Mouse (Mus musculus) CH12.LX (cell line): ENCODE measurements at regions not wholly inside any gene's neighbourhood (a gene's known extent, or its start where the extent isn't known, plus 50 kb on each side); places are given as distances from the start of the nearest gene placed in this dataset.

ENCODE experiments used
- DNase-seq: peaks from one replicate; pipeline ENCODE4 v3.0.0-alpha.2; 2013; ENCODE audit errors: extremely low read depth
- H3K27ac ChIP-seq: 2 replicates; pipeline ENCODE4 v1.5.1; 2012; ENCODE audit warnings: low read depth, mild to moderate bottlenecking, control low read depth, moderate library complexity; ENCODE audit not compliant: insufficient read depth
- H3K27me3 ChIP-seq: replicated peaks from 2 replicates; pipeline ENCODE3; 2012; ENCODE audit warnings: inconsistent platforms
- H3K36me3 ChIP-seq, 2 experiments: replicated peaks in 1 of 2; 2 replicates each; pipeline versions ENCODE3 to v1.6.1; 2012; ENCODE audit warnings: inconsistent platforms in 1 of 2, low read length in 1 of 2, mild to moderate bottlenecking in 1 of 2, mixed read lengths in 1 of 2, moderate library complexity in 1 of 2; ENCODE audit not compliant: control insufficient read depth in 1 of 2, insufficient read depth in 1 of 2
- H3K4me1 ChIP-seq, 2 experiments: 2 replicates each; pipeline ENCODE4 v1.6.1; 2012; ENCODE audit warnings: inconsistent platforms in 1 of 2, moderate library complexity in 1 of 2; ENCODE audit not compliant: insufficient read depth in 2 of 2, control insufficient read depth in 1 of 2
- H3K4me2 ChIP-seq: 2 replicates; pipeline ENCODE4 v1.6.1; 2012; ENCODE audit warnings: low read depth, mild to moderate bottlenecking, control low read depth; ENCODE audit not compliant: poor library complexity, insufficient read depth, severe bottlenecking
- H3K4me3 ChIP-seq, 3 experiments: fragments of 150-350 bp in 1 of 3; sonication (generic) in 1 of 3; replicated peaks in 1 of 3; 2 replicates each; pipeline versions ENCODE3 to v1.5.1; 2011 to 2012; ENCODE audit warnings: low read depth in 2 of 3, low read length in 2 of 3, mild to moderate bottlenecking in 2 of 3, moderate library complexity in 2 of 3, control low read depth in 1 of 3, improper control_type of control experiment in 1 of 3, inconsistent platforms in 1 of 3, mixed read lengths in 1 of 3; ENCODE audit not compliant: poor library complexity in 1 of 3
- H3K79me2 ChIP-seq: replicated peaks from 2 replicates; pipeline ENCODE4 v1.6.1; 2012; ENCODE audit warnings: mild to moderate bottlenecking, moderate library complexity; ENCODE audit not compliant: control insufficient read depth, poor library complexity, insufficient read depth, severe bottlenecking; ENCODE audit errors: extremely low read depth
- H3K9ac ChIP-seq: 2 replicates; pipeline ENCODE4 v1.6.1; 2012; ENCODE audit warnings: low read depth, mild to moderate bottlenecking, control low read depth, moderate library complexity; ENCODE audit not compliant: insufficient read depth
- H3K9me3 ChIP-seq: replicated peaks from 2 replicates; pipeline ENCODE3; 2012; ENCODE audit warnings: low read length, inconsistent platforms, mixed read lengths
- CHD1 ChIP-seq: IDR thresholded peaks from 2 replicates; pipeline ENCODE4 v1.6.1; 2012; ENCODE audit warnings: low read depth, low read length, improper control_type of control experiment, inconsistent platforms
- CHD2 ChIP-seq: IDR thresholded peaks from 2 replicates; pipeline ENCODE4 v1.6.1; 2011; ENCODE audit warnings: low read length, improper control_type of control experiment
- CTCF ChIP-seq, 2 experiments: IDR thresholded peaks in 1 of 2; conservative IDR thresholded peaks in 1 of 2; 2 replicates each; pipeline ENCODE4 v1.5.1; 2011 to 2012; ENCODE audit warnings: low read depth in 2 of 2, low read length in 2 of 2, improper control_type of control experiment in 1 of 2, inconsistent platforms in 1 of 2, mild to moderate bottlenecking in 1 of 2, moderate library complexity in 1 of 2
- E2F4 ChIP-seq: IDR thresholded peaks from 2 replicates; pipeline ENCODE4 v1.6.1; 2011; ENCODE audit warnings: low read depth, low read length, improper control_type of control experiment; ENCODE audit not compliant: insufficient replicate concordance
- EP300 ChIP-seq: IDR thresholded peaks from 2 replicates; pipeline ENCODE4 v1.6.1; 2011; ENCODE audit warnings: low read length, improper control_type of control experiment
- ETS1 ChIP-seq: conservative IDR thresholded peaks from 2 replicates; pipeline ENCODE4 v1.6.1; 2012; ENCODE audit warnings: low read depth, mild to moderate bottlenecking, inconsistent platforms, low read length, improper control_type of control experiment, moderate library complexity
- HCFC1 ChIP-seq: IDR thresholded peaks from 2 replicates; pipeline ENCODE4 v1.6.1; 2012; ENCODE audit warnings: low read depth, mild to moderate bottlenecking, inconsistent platforms, low read length, improper control_type of control experiment
- IRF4 ChIP-seq: IDR thresholded peaks from 2 replicates; pipeline ENCODE4 v1.6.1; 2014; ENCODE audit warnings: low read depth, mild to moderate bottlenecking, inconsistent platforms, low read length, improper control_type of control experiment
- KAT2A ChIP-seq: IDR thresholded peaks from 2 replicates; pipeline ENCODE4 v1.6.1; 2012; ENCODE audit warnings: low read length, improper control_type of control experiment, inconsistent platforms; ENCODE audit not compliant: insufficient replicate concordance
- MAFK ChIP-seq: IDR thresholded peaks from 2 replicates; pipeline ENCODE4 v1.6.1; 2011; ENCODE audit warnings: low read length, improper control_type of control experiment; ENCODE audit not compliant: insufficient replicate concordance
- MAX ChIP-seq: IDR thresholded peaks from 2 replicates; pipeline ENCODE4 v1.6.1; 2011; ENCODE audit warnings: low read length, improper control_type of control experiment
- MAZ ChIP-seq: IDR thresholded peaks from 2 replicates; pipeline ENCODE4 v1.6.1; 2012; ENCODE audit warnings: low read depth, mild to moderate bottlenecking, inconsistent platforms, low read length, improper control_type of control experiment, moderate library complexity
- MEF2A ChIP-seq: IDR thresholded peaks from 2 replicates; pipeline ENCODE4 v1.6.1; 2014; ENCODE audit warnings: low read depth, mild to moderate bottlenecking, inconsistent platforms, low read length, improper control_type of control experiment, borderline replicate concordance
- MXI1 ChIP-seq: IDR thresholded peaks from 2 replicates; pipeline ENCODE4 v1.6.1; 2011; ENCODE audit warnings: mild to moderate bottlenecking, low read depth, low read length, improper control_type of control experiment
- MYC ChIP-seq: IDR thresholded peaks from 2 replicates; pipeline ENCODE4 v1.6.1; 2011; ENCODE audit warnings: low read depth, mild to moderate bottlenecking, improper control_type of control experiment, low read length
- POLR2A ChIP-seq: IDR thresholded peaks from 2 replicates; pipeline ENCODE4 v1.6.1; 2011; ENCODE audit warnings: low read depth, mild to moderate bottlenecking, improper control_type of control experiment, low read length
- RCOR1 ChIP-seq: conservative IDR thresholded peaks from 2 replicates; pipeline ENCODE4 v1.6.1; 2012; ENCODE audit warnings: low read depth, mild to moderate bottlenecking, inconsistent platforms, low read length, improper control_type of control experiment
- SMC3 ChIP-seq: IDR thresholded peaks from 2 replicates; pipeline ENCODE4 v1.6.1; 2011; ENCODE audit warnings: low read depth, low read length, improper control_type of control experiment
- ZC3H11A ChIP-seq: IDR thresholded peaks from 2 replicates; pipeline ENCODE4 v1.6.1; 2012; ENCODE audit warnings: low read depth, mild to moderate bottlenecking, inconsistent platforms, low read length, improper control_type of control experiment
- ZKSCAN1 ChIP-seq: IDR thresholded peaks from 2 replicates; pipeline ENCODE4 v1.6.1; 2012; ENCODE audit warnings: low read depth, inconsistent platforms, low read length, improper control_type of control experiment, borderline replicate concordance
- ZMIZ1 ChIP-seq: IDR thresholded peaks from 2 replicates; pipeline ENCODE4 v1.6.1; 2012; ENCODE audit warnings: low read depth, mild to moderate bottlenecking, inconsistent platforms, low read length, improper control_type of control experiment
- ZNF384 ChIP-seq: IDR thresholded peaks from 2 replicates; pipeline ENCODE4 v1.6.1; 2012; ENCODE audit warnings: low read depth, low read length, improper control_type of control experiment, inconsistent platforms
- dilution Hi-C: fragments of 300-500 bp; cut with MboI; formaldehyde crosslinking; loops from 2 replicates; pipeline ENCODE4 v1.14.3; 2020; ENCODE audit warnings: low sequenced_read_pairs; ENCODE audit not compliant: extremely low pct_unique_long_range_greater_than_20kb, extremely low pct_ligation_motif_present
- in situ Hi-C: fragments of 300-500 bp; cut with MboI; formaldehyde crosslinking; loops from 3 replicates; pipeline ENCODE4 v1.14.3; 2019; ENCODE audit warnings: low sequenced_read_pairs, low pct_ligation_motif_present, low pct_unique_long_range_greater_than_20kb, mixed read lengths

DNA sequence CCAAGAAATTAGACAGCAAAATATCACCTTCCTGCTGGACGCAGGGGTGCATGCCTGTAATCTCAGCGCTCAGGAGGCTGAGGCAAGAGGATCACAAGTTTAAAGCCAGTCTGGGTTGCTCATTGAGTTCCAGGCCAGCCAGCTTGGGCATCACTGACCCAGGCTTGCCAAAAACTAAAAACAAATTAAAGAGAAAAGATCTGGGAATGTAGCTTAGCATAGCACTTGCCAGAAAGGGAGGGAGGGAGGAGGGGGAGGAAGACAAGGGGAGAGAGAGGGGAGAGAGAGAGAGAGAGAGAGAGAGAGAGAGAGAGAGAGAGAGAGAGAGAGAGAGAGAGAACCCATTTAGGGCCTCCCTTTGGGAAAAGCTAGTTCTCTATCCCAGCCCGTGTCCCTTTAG lies 112.7 kb upstream of the Thy1 start:
- Histone ChIP-seq H3K27ac (no peak overlapping the region), H3K79me2 (no peaks in the 10 kb centered on the region), H3K36me3 (no peaks in the 10 kb centered on the region), H3K4me1 (no peaks in the 10 kb centered on the region), H3K4me2 (no peak overlapping the region), H3K27me3 (peaks cover 55% of the 10 kb centered on the region), H3K9ac (no peak overlapping the region), H3K4me3 (no peak overlapping the region), H3K9me3 (peaks cover 16% of the 10 kb centered on the region)
- TF ChIP-seq KAT2A (no peak), MAZ (no peak), MYC (no peak), ZKSCAN1 (no peak), EP300 (no peak), E2F4 (no peak), POLR2A (no peak), ZNF384 (no peak), MXI1 (no peak), IRF4 (no peak), SMC3 (no peak), CHD1 (no peak), MAFK (no peak), HCFC1 (no peak), ZMIZ1 (no peak), MEF2A (no peak), RCOR1 (no peak), CTCF (conservative IDR thresholded peaks at IDR 0.05 in 1 of 2, IDR thresholded peaks at IDR 0.05 in 1 of 2; ENCODE audit: low read depth in 2 of 2, low read length in 2 of 2) (no peak), CHD2 (no peak), ETS1 (no peak)
- no peak for DNase-seq
- dilution Hi-C loops: no loop called here
- in situ Hi-C loops: no loop called here

DNA sequence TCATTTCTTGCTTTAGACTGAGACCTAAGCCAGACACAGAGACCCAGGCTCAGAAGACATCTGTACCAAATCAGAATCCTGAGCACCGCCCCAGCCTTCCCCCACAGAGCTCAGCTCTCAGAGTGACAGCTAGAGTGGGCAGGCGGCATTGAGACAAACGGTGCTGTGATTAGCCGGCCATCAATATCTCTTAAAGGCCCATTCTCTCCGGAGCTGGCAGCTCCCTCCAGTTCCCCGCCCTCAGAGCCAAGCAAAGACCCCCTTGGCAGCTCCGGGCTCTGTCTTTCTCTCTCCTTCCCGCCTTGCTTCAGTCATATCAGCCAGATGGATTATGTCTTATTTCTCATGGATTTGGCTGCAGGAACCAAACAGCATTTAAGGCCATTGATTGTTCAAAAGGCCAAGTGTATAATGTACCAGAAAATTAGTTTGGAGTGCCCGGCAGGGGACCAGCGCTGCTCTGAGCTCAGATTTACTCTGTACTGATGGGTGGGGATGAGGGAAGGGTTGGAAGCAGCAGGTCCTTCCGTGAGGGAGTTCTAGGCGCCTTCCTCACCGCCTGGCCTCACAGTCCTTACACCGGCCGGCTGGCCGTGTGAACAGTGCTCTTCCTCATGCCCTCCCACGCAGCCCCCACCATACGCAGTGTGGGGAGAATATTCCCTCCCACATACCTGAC lies 109.0 kb upstream of the Thy1 start:
- Histone ChIP-seq H3K4me3 (no peak overlapping the region), H3K27me3 (peaks cover 89% of the 10 kb centered on the region)
- no peak for TF ChIP-seq MAX
- no peak for TF ChIP-seq RCOR1
- TF ChIP-seq ZC3H11A: no peak
- TF ChIP-seq E2F4: no peak
- TF ChIP-seq, all 38 proteins: peak for 0
- Histone ChIP-seq H3K27ac (no peak overlapping the region), H3K79me2 (no peaks in the 10 kb centered on the region), H3K4me1 (no peaks in the 10 kb centered on the region), H3K36me3 (no peaks in the 10 kb centered on the region), H3K4me2 (no peak overlapping the region), H3K9ac (no peak overlapping the region), H3K9me3 (no peaks in the 10 kb centered on the region)
- in situ Hi-C loops (no loop called here), dilution Hi-C loops (no loop called here)
- no peak for DNase-seq
